8 mouse cellular contexts compared by ENCODE assay signal in the genomic region with DNA sequence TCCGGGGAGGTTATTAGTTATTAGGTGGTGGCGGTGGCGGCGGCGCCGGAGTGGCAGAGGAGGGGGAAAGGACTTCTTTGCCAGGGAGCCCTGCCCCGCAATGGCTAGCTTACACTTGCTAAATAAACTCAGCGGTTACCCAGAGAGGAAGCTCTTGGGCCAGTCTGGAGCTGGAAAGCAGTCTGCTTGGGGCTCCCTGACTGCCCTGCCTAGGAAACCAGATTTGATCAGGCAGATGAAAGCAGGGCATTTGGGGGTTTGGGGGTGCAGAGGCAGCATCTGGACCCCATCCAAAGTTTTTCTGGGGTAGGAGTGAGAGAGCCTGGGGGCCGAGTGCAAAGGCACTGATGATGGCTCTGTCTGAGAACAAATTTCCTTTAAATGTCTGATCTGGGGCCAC. TPM values are rescaled to one million over a fixed set of nuclear protein-coding genes. Genes with fewer than 3 reads are reported as not detected.
DNase-seq lines count a peak whose midpoint lies in the region; ATAC-seq lines count a peak whose summit lies in the region.

No protein-coding gene starts in this region.

- no peaks in the 10 kb centered on the region for H3K9me3 ChIP-seq in kidney, embryonic 16.5 days (ENCODE audit: low read length)
- no peaks in the 10 kb centered on the region for H3K9me3 ChIP-seq in embryonic facial prominence, embryonic 10.5 days
- no peaks in the 10 kb centered on the region for H3K9me3 ChIP-seq in hindbrain, embryonic 14.5 days (ENCODE audit: control insufficient read depth, low read length)
- H3K9me3 ChIP-seq in midbrain, embryonic 13.5 days, result no peaks in the 10 kb centered on the region

- intact Hi-C loops in left cerebral cortex, postnatal 25 days (cut with DNase I), result loop anchor here (5.0 to 10.0 kb wide), 2 partner anchors 340 to 837 kb away; no protein-coding TSS in a partner anchor
- intact Hi-C loops in left cerebral cortex, postnatal 36 days (cut with DNase I), result loop anchor here (5.0 to 10.0 kb wide), 5 partner anchors 287 to 1007 kb away; no protein-coding TSS in a partner anchor

- WGBS in kidney, embryonic 16.5 days, result 4% methylated on average over 8 of the region's 9 CpGs
- WGBS in embryonic facial prominence, embryonic 10.5 days, result 1% methylated on average over 9 of the region's 9 CpGs
- 7% methylated on average over 4 of the region's 9 CpGs for WGBS in hindbrain, embryonic 14.5 days
- WGBS in midbrain, embryonic 13.5 days, result 4% methylated on average over 9 of the region's 9 CpGs

- H3K27ac ChIP-seq in kidney, embryonic 16.5 days (ENCODE audit: low read length), result no peak overlapping the region
- no peak overlapping the region for H3K27ac ChIP-seq in embryonic facial prominence, embryonic 10.5 days (replicated peaks)
- no peak overlapping the region for H3K27ac ChIP-seq in hindbrain, embryonic 14.5 days
- H3K27ac ChIP-seq in midbrain, embryonic 13.5 days, result no peak overlapping the region

- H3K27me3 ChIP-seq in kidney, embryonic 16.5 days (ENCODE audit: insufficient read depth, low read length), result peaks cover 45% of the 10 kb centered on the region
- H3K27me3 ChIP-seq in embryonic facial prominence, embryonic 10.5 days (replicated peaks; ENCODE audit: low read depth, poor library complexity, severe bottlenecking), result peaks cover 67% of the 10 kb centered on the region
- peaks cover 21% of the 10 kb centered on the region for H3K27me3 ChIP-seq in hindbrain, embryonic 14.5 days (ENCODE audit: control insufficient read depth, insufficient read depth, low read length)
- peaks cover 41% of the 10 kb centered on the region for H3K27me3 ChIP-seq in midbrain, embryonic 13.5 days

- no peak for DNase-seq in kidney, postnatal 10 days
- DNase-seq in embryonic facial prominence, embryonic 10.5 days (ENCODE audit: low spot score), result peak; percentile 33
- no peak for DNase-seq in hindbrain, embryonic 14.5 days (ENCODE audit: low spot score)
- no peak for DNase-seq in left cerebral cortex, postnatal 25 days (ENCODE audit: low spot score in 2 of 2)
- no peak for DNase-seq in left cerebral cortex, postnatal 36 days (ENCODE audit: low spot score in 2 of 2)

- H3K4me2 ChIP-seq in kidney, embryonic 16.5 days (replicated peaks; ENCODE audit: low read depth, low read length), result peak overlapping the region; percentile 64
- H3K4me2 ChIP-seq in hindbrain, embryonic 14.5 days (replicated peaks), result peak overlapping the region; percentile 67
- peak overlapping the region; percentile 69 for H3K4me2 ChIP-seq in midbrain, embryonic 13.5 days (replicated peaks)

- ATAC-seq in kidney, embryonic 16.5 days (ENCODE audit: low FRiP score, low TSS enrichment), result no peak
- peak; percentile 21; the same call in 1 of the 2 replicates for ATAC-seq in hindbrain, embryonic 14.5 days (ENCODE audit: low FRiP score)
- ATAC-seq in midbrain, embryonic 13.5 days, result peak; percentile 15; the same call in 1 of the 2 replicates
- ATAC-seq in cerebellum, adult (ENCODE audit: insufficient number of reproducible peaks, low FRiP score, low TSS enrichment), result no peak

- H3K36me3 ChIP-seq in kidney, embryonic 16.5 days (ENCODE audit: insufficient read depth, low read length), result no peaks in the 10 kb centered on the region
- no peaks in the 10 kb centered on the region for H3K36me3 ChIP-seq in embryonic facial prominence, embryonic 10.5 days (replicated peaks)
- no peaks in the 10 kb centered on the region for H3K36me3 ChIP-seq in hindbrain, embryonic 14.5 days (replicated peaks; ENCODE audit: control insufficient read depth, insufficient read depth)
- H3K36me3 ChIP-seq in midbrain, embryonic 13.5 days, result no peaks in the 10 kb centered on the region

- peaks cover 6% of the 10 kb centered on the region for H3K4me1 ChIP-seq in kidney, embryonic 16.5 days (ENCODE audit: insufficient read depth, low read length)
- H3K4me1 ChIP-seq in embryonic facial prominence, embryonic 10.5 days, result peaks cover 20% of the 10 kb centered on the region
- peaks cover 10% of the 10 kb centered on the region; the same call in 1 of the 2 replicates for H3K4me1 ChIP-seq in hindbrain, embryonic 14.5 days (replicated peaks; ENCODE audit: control insufficient read depth, insufficient read depth, low read length)
- peaks cover 14% of the 10 kb centered on the region for H3K4me1 ChIP-seq in midbrain, embryonic 13.5 days (replicated peaks)

- H3K9ac ChIP-seq in kidney, embryonic 16.5 days (replicated peaks; ENCODE audit: low read length), result peak overlapping the region; percentile 42; the same call in 1 of the 2 replicates
- H3K9ac ChIP-seq in hindbrain, embryonic 14.5 days, result peak overlapping the region; percentile 48
- H3K9ac ChIP-seq in midbrain, embryonic 13.5 days (replicated peaks), result peak overlapping the region; percentile 56

- H3K4me3 ChIP-seq in kidney, embryonic 16.5 days (ENCODE audit: low read length), result peak overlapping the region; percentile 41
- H3K4me3 ChIP-seq in embryonic facial prominence, embryonic 10.5 days, result peak overlapping the region; percentile 57
- H3K4me3 ChIP-seq in hindbrain, embryonic 14.5 days (replicated peaks; ENCODE audit: low read length), result peak overlapping the region; percentile 31
- H3K4me3 ChIP-seq in midbrain, embryonic 13.5 days (replicated peaks), result peak overlapping the region; percentile 39

RNA-seq across cellular contexts. Expression of gene Inhba, which starts 6.1 kb away (rescaled TPM):
- 1.0 and 2.5 TPM in 2 replicates for polyA plus RNA-seq in kidney, embryonic 16.5 days (2015; fragmentation: Nextera tagmentation; extraction: Ambion mirVana)
- polyA plus RNA-seq in embryonic facial prominence, embryonic 10.5 days (2016; fragmentation: Nextera tagmentation; extraction: Ambion mirVana), result 0.25 and 1.6 TPM in 2 replicates
- polyA plus RNA-seq in hindbrain, embryonic 14.5 days (2014; fragmentation: Nextera tagmentation; extraction: Ambion mirVana), result 1.1 TPM in 2 replicates
- polyA plus RNA-seq in midbrain, embryonic 13.5 days (2015; fragmentation: Nextera tagmentation; extraction: Ambion mirVana), result 0.17 and 0.23 TPM in 2 replicates
- total RNA-seq in left cerebral cortex, postnatal 25 days (2021), result 10 to 100 TPM; 16.7 to 20.4 TPM
- total RNA-seq in left cerebral cortex, postnatal 36 days (2021), result 10 to 100 TPM; 12.5 to 23.1 TPM

Comparison
In these comparisons a context has a peak if more than half of its experiments do, and no peak if none do; other contexts are left out.
1. ATAC-seq: peak in hindbrain, embryonic 14.5 days (single experiment) and midbrain, embryonic 13.5 days (single experiment); none in kidney, embryonic 16.5 days (single experiment) and cerebellum, adult (single experiment).
2. Peak in every context shown above with its lines, with median percentiles within 50 percentile points of each other: H3K4me2 ChIP-seq, H3K4me3 ChIP-seq and H3K9ac ChIP-seq.